Mouse (Mus musculus) pancreas, adult 10 weeks (tissue): ENCODE results near the gene Lyzl6. TPM values are rescaled to one million over a fixed set of nuclear protein-coding genes. Genes with fewer than 3 reads are reported as not detected.

Experiments used
- polyA plus RNA-seq: library from polyadenylated mRNA; stranded (reverse); fragments of 350-450 nt; fragmentation: Illumina TruSeq; extraction: RNeasy Lipid Tissue Mini Kit (QIAGEN cat#74804); gene quantifications from one replicate; pipeline ENCODE4 v1.2.3, GENCODE M21; 2015; ENCODE audit warnings: low read depth, low replicate concordance; ENCODE audit not compliant: insufficient read depth

Lyzl6 gene
- not detected for polyA plus RNA-seq

GRCm38 (mm10) chr11:103638790-103639189 lies at the start of gene Lyzl6:
TSS of gene Lyzl6 (minus strand) at chr11:103638890.

GRCm38 (mm10) chr11:103649301-103649982 lies 10.8 kb upstream of the Lyzl6 start, which contains the start of gene Rprml:
TSS of gene Rprml (plus strand) at chr11:103649570.

GRCm38 (mm10) chr11:103621040-103621439 lies 17.6 kb downstream of the Lyzl6 start, which contains the start of gene Gm884:
TSS of gene Gm884 (minus strand) at chr11:103621140.

Other genes with a start within 250 kb of the Lyzl6 start
- gene Plekhm1, start 226.2 kb downstream of the Lyzl6 start, polyA plus RNA-seq: 2.8 TPM
- not detected for gene Lrrc37a, start 134.3 kb downstream of the Lyzl6 start, polyA plus RNA-seq
- not detected for gene Gm884, start 17.8 kb downstream of the Lyzl6 start, polyA plus RNA-seq
- not detected for gene Rprml, start 10.7 kb upstream of the Lyzl6 start, polyA plus RNA-seq
- 16.4 TPM for gene Gosr2, start 59.0 kb upstream of the Lyzl6 start, polyA plus RNA-seq
- not detected for gene Wnt9b, start 110.9 kb upstream of the Lyzl6 start, polyA plus RNA-seq
- gene Wnt3, start 135.3 kb upstream of the Lyzl6 start, polyA plus RNA-seq: not detected